Comparison of ENCODE assay signal across 10 mouse cellular contexts in the genomic region with DNA sequence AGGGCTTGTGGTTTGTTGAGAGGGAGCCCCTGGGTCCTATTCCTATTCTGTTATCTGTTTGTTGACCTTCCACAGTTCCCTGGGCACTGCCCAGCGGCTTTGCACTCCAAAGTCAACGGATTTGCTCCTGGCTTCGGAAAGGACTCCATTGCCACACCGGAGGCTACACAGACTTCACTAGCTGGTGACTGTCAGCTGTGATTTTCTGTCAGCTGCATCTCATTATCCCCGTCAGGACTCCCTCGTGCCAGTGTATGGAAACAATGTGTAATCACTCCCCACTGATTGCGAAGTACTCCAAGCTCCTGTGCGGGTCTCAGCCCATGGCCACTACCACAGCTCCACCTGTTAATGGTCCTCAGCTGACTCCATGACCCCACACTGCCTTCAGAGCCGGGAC.
DNase-seq lines count a peak whose midpoint lies in the region; ATAC-seq and TF ChIP-seq lines count a peak whose summit lies in the region.
"Had no signal": no experiment of that assay in that cellular context is flagged by ENCODE, and none has a peak within 500 bp of the region (broad histone marks: within the 10 kb centered on the region; RNA-seq: fewer than 3 reads in every experiment).

No protein-coding gene starts in this region.

- DNase-seq in layer of hippocampus, postnatal 10 days (ENCODE audit: low spot score in 2 of 2) = peak; percentile 6 to 13
- no peak for DNase-seq in layer of hippocampus, adult 2 months (ENCODE audit: low spot score in 2 of 2)
- DNase-seq in brain, embryonic 18.5 days (ENCODE audit: low read depth, low spot score) = peak; percentile 10
- DNase-seq in lung, postnatal 25 days (ENCODE audit: low spot score) = peak; percentile 10
- DNase-seq in gastrocnemius, postnatal 14 days = no peak
- no peak for DNase-seq in cerebellum, adult 18-20 months

- no peak for ATAC-seq in embryonic facial prominence, embryonic 15.5 days (ENCODE audit: insufficient number of reproducible peaks, low FRiP score, low TSS enrichment, low read depth)

- no peak for TF ChIP-seq CTCF in layer of hippocampus, adult 2 months (conservative IDR thresholded peaks at IDR 0.05)

- intact Hi-C loops in gastrocnemius, postnatal 14 days (cut with DNase I; ENCODE audit: low total_unique reads) = no loop called here

- H3K9me3 ChIP-seq in embryonic facial prominence, embryonic 15.5 days (replicated peaks) = no peaks in the 10 kb centered on the region
- H3K9me3 ChIP-seq: midbrain, embryonic 10.5 days had no signal

- peaks cover 10% of the 10 kb centered on the region for H3K4me1 ChIP-seq in embryonic facial prominence, embryonic 15.5 days
- H3K4me1 ChIP-seq: midbrain, embryonic 10.5 days had no signal

- no peak overlapping the region for H3K27ac ChIP-seq in layer of hippocampus, adult 2 months
- no peak overlapping the region for H3K27ac ChIP-seq in embryonic facial prominence, embryonic 15.5 days (replicated peaks)
- H3K27ac ChIP-seq: left cerebral cortex, adult 2 months; midbrain, embryonic 10.5 days had no signal

- 0 out of 2 replicates have a peak overlapping the region, but pooled peaks have one; percentile 6 for H3K4me2 ChIP-seq in embryonic facial prominence, embryonic 15.5 days (replicated peaks)

- no peak overlapping the region for H3K4me3 ChIP-seq in layer of hippocampus, adult 2 months
- H3K4me3 ChIP-seq in embryonic facial prominence, embryonic 15.5 days (replicated peaks) = no peak overlapping the region
- H3K4me3 ChIP-seq: erythroblast, embryonic 14.5 days; left cerebral cortex, adult 2 months; midbrain, embryonic 10.5 days had no signal

- H3K36me3 ChIP-seq in embryonic facial prominence, embryonic 15.5 days = no peaks in the 10 kb centered on the region
- H3K36me3 ChIP-seq: midbrain, embryonic 10.5 days had no signal

- no peaks in the 10 kb centered on the region for H3K27me3 ChIP-seq in embryonic facial prominence, embryonic 15.5 days

- no peak overlapping the region for H3K9ac ChIP-seq in embryonic facial prominence, embryonic 15.5 days

- 24% methylated on average over 9 of the region's 9 CpGs for WGBS in embryonic facial prominence, embryonic 15.5 days

Comparison
In these comparisons a context has a peak if more than half of its experiments do, and no peak if none do; other contexts are left out.
1. DNase-seq: peak in layer of hippocampus, postnatal 10 days (2 of 2), brain, embryonic 18.5 days (single experiment) and lung, postnatal 25 days (single experiment); none in layer of hippocampus, adult 2 months (0 of 2), gastrocnemius, postnatal 14 days (single experiment) and cerebellum, adult 18-20 months (0 of 2).